Comparison of ENCODE assay signal across 13 mouse cellular contexts in genomic region chr9:35400398-35400797, GRCm38 (mm10). TPM values are rescaled to one million over a fixed set of nuclear protein-coding genes. Genes with fewer than 3 reads are reported as not detected.
A peak's percentile ranks its signal among the peaks of the same experiment; 100 is the strongest.
DNase-seq lines count a peak whose midpoint lies in the region; ATAC-seq lines count a peak whose summit lies in the region.
"Had no signal": no experiment of that assay in that cellular context is flagged by ENCODE, and none has a peak within 500 bp of the region (broad histone marks: within the 10 kb centered on the region; RNA-seq: fewer than 3 reads in every experiment).

No protein-coding gene starts in this region.

- H3K36me3 ChIP-seq in heart, embryonic 11.5 days (ENCODE audit: control insufficient read depth, insufficient read depth, low read length): no peaks in the 10 kb centered on the region
- no peaks in the 10 kb centered on the region for H3K36me3 ChIP-seq in embryonic facial prominence, embryonic 13.5 days
- no peaks in the 10 kb centered on the region for H3K36me3 ChIP-seq in heart, embryonic 14.5 days (ENCODE audit: control insufficient read depth, insufficient read depth, low read length)
- H3K36me3 ChIP-seq in limb, embryonic 15.5 days: no peaks in the 10 kb centered on the region

- DNase-seq in heart, postnatal 4 days: no peak
- DNase-seq in kidney, postnatal 36 days: no peak
- DNase-seq in adipocyte (ENCODE audit: low spot score): no peak
- DNase-seq in spleen, postnatal 14 days (ENCODE audit: low spot score in 2 of 2): no peak
- DNase-seq: cerebellum, postnatal 36 days; kidney, adult 9 months; right cerebral cortex, postnatal 4 days had no signal

- no peaks in the 10 kb centered on the region; the same call in 1 of the 2 replicates for H3K27me3 ChIP-seq in heart, embryonic 11.5 days (ENCODE audit: control insufficient read depth, insufficient read depth, low read length)
- H3K27me3 ChIP-seq in embryonic facial prominence, embryonic 13.5 days: 0 out of 2 replicates have a peak, but pooled peaks cover 4% of the 10 kb centered on the region
- peaks cover 5% of the 10 kb centered on the region; the same call in 1 of the 2 replicates for H3K27me3 ChIP-seq in heart, embryonic 14.5 days (ENCODE audit: control insufficient read depth, insufficient read depth, low read length)
- H3K27me3 ChIP-seq in limb, embryonic 15.5 days: no peaks in the 10 kb centered on the region
- H3K27me3 ChIP-seq: CH12.LX had no signal

- peak overlapping the region; percentile 6; the same call in 1 of the 2 replicates for H3K4me3 ChIP-seq in heart, embryonic 11.5 days (ENCODE audit: low read depth, low read length)
- H3K4me3 ChIP-seq in embryonic facial prominence, embryonic 13.5 days: no peak overlapping the region
- no peak overlapping the region for H3K4me3 ChIP-seq in heart, embryonic 14.5 days (ENCODE audit: control insufficient read depth in 1 of 2, insufficient read depth in 1 of 2, low read depth in 1 of 2, low read length in 2 of 2)
- no peak overlapping the region for H3K4me3 ChIP-seq in limb, embryonic 15.5 days

- no peaks in the 10 kb centered on the region for H3K9me3 ChIP-seq in heart, embryonic 11.5 days (replicated peaks; ENCODE audit: control insufficient read depth, low read length)
- H3K9me3 ChIP-seq in embryonic facial prominence, embryonic 13.5 days: no peaks in the 10 kb centered on the region
- no peaks in the 10 kb centered on the region for H3K9me3 ChIP-seq in heart, embryonic 14.5 days (ENCODE audit: control insufficient read depth, low read length)
- no peaks in the 10 kb centered on the region for H3K9me3 ChIP-seq in limb, embryonic 15.5 days

- 3% methylated on average over 7 of the region's 7 CpGs for WGBS in heart, embryonic 11.5 days (ENCODE audit: insufficient replicate concordance)
- WGBS in embryonic facial prominence, embryonic 13.5 days: 9% methylated on average over 7 of the region's 7 CpGs
- WGBS in heart, embryonic 14.5 days: 6% methylated on average over 7 of the region's 7 CpGs
- 12% methylated on average over 7 of the region's 7 CpGs for WGBS in limb, embryonic 15.5 days

- H3K4me1 ChIP-seq in heart, embryonic 11.5 days (ENCODE audit: control insufficient read depth, insufficient read depth, low read length): 0 out of 2 replicates have a peak, but pooled peaks cover 5% of the 10 kb centered on the region
- H3K4me1 ChIP-seq in embryonic facial prominence, embryonic 13.5 days: peaks cover 32% of the 10 kb centered on the region
- peaks cover 5 to 11% of the 10 kb centered on the region in 2 experiments; a peak in 3 of 4 replicates for H3K4me1 ChIP-seq in heart, embryonic 14.5 days (ENCODE audit: control insufficient read depth in 2 of 2, insufficient read depth in 2 of 2, low read length in 2 of 2)
- H3K4me1 ChIP-seq in limb, embryonic 15.5 days: peaks cover 30% of the 10 kb centered on the region

- no peak overlapping the region for H3K27ac ChIP-seq in heart, embryonic 11.5 days (ENCODE audit: low read depth, low read length)
- H3K27ac ChIP-seq in embryonic facial prominence, embryonic 13.5 days: peak overlapping the region; percentile 2; the same call in 1 of the 2 replicates
- no peak overlapping the region for H3K27ac ChIP-seq in heart, embryonic 14.5 days (replicated peaks in 1 of 2; ENCODE audit: control insufficient read depth in 1 of 2, insufficient read depth in 1 of 2, low read depth in 2 of 2, low read length in 2 of 2)
- H3K27ac ChIP-seq in limb, embryonic 15.5 days: peak overlapping the region; percentile 54

- ATAC-seq in heart, embryonic 11.5 days (replicated peaks; ENCODE audit: insufficient number of reproducible peaks, low FRiP score, low TSS enrichment): no peak
- ATAC-seq in embryonic facial prominence, embryonic 13.5 days (ENCODE audit: insufficient number of reproducible peaks, insufficient read depth, low FRiP score, low TSS enrichment, low read depth): no peak
- ATAC-seq in heart, embryonic 14.5 days (ENCODE audit: insufficient number of reproducible peaks, insufficient read depth, low FRiP score, low read depth): no peak
- ATAC-seq in limb, embryonic 15.5 days (ENCODE audit: insufficient number of reproducible peaks, low FRiP score, low TSS enrichment, low read depth): no peak
- ATAC-seq: lung, postnatal 0 days had no signal

- H3K9ac ChIP-seq in heart, embryonic 11.5 days (ENCODE audit: low read depth, low read length): no peak overlapping the region; the same call in 1 of the 2 replicates
- no peak overlapping the region for H3K9ac ChIP-seq in embryonic facial prominence, embryonic 13.5 days
- H3K9ac ChIP-seq in heart, embryonic 14.5 days (ENCODE audit: low read length): no peak overlapping the region
- no peak overlapping the region for H3K9ac ChIP-seq in limb, embryonic 15.5 days

- H3K4me2 ChIP-seq in heart, embryonic 11.5 days: peak overlapping the region; percentile 55
- peak overlapping the region; percentile 28 for H3K4me2 ChIP-seq in embryonic facial prominence, embryonic 13.5 days
- peak overlapping the region; percentile 31 for H3K4me2 ChIP-seq in heart, embryonic 14.5 days (ENCODE audit: low read length)
- 0 out of 2 replicates have a peak overlapping the region, but pooled peaks have one; percentile 14 for H3K4me2 ChIP-seq in limb, embryonic 15.5 days

RNA-seq across cellular contexts. Expression of gene Cdon, which starts 20.5 kb away (rescaled TPM):
- polyA plus RNA-seq in heart, embryonic 11.5 days (2014; fragmentation: Nextera tagmentation; extraction: Ambion mirVana): 4.4 and 6.1 TPM in 2 replicates
- 10 to 100 TPM; 30.0 to 33.3 TPM for total RNA-seq in heart, postnatal 4 days (2021)
- polyA plus RNA-seq in embryonic facial prominence, embryonic 13.5 days (2015; fragmentation: Nextera tagmentation; extraction: Ambion mirVana): 20.7 and 21.4 TPM in 2 replicates
- 6.2 and 8.1 TPM in 2 replicates for polyA plus RNA-seq in heart, embryonic 14.5 days (2014; fragmentation: Nextera tagmentation; extraction: Ambion mirVana)
- 28.6 and 35.9 TPM in 2 replicates for polyA plus RNA-seq in limb, embryonic 15.5 days (2015; fragmentation: Nextera tagmentation; extraction: Ambion mirVana)

Comparison
In these comparisons a context has a peak if more than half of its experiments do, and no peak if none do; other contexts are left out.
1. H3K27ac ChIP-seq: peak in embryonic facial prominence, embryonic 13.5 days (single experiment) and limb, embryonic 15.5 days (single experiment); none in heart, embryonic 11.5 days (single experiment) and heart, embryonic 14.5 days (0 of 2).
2. Peak in every context shown above with its lines, with median percentiles within 50 percentile points of each other: H3K4me2 ChIP-seq.